Mouse (Mus musculus): ENCODE data around the gene Mfap3l.

The Mfap3l gene
- long read RNA-seq, experiment 1, result 0 reads
- long read RNA-seq, experiment 2, full-length matches to known transcripts, result 1 of 1 reads
- long read RNA-seq, experiment 2, partial matches to known transcripts, result 0 of 1 reads
- long read RNA-seq, experiment 2, other reads (novel, unspliced or antisense), result 0 of 1 reads

DNA sequence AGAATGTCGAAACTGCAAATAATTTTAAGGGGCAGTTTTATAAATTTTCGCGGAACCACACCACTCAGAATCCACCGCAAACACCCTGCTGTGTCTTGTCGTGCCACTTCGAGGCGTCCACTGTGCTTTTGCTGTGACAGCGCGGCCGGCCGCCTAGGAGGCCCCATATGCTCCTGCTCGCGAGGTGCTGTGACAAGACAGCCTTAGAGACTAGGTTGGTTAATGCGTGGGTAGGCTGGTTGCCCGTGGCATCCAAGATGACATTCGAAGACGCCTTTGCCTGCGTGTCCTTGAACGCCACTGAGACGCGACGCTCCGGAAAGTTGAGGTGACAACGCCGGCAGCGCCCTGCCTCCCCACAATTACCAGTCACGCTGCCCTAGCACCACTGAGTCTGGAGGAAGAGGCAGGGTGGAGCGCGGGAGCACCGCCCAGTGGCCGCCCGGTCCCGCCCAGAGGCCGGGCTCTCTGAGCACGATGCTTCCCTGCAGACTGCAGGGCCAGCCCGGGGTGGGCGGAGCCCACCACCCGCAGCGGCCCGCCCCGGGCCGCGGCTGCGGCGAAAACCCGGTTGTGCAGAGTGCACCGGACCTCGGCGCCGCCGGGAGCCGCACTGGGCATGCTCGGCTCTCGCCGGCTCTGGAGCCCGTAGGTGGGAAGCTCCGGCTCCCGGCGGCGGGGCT, at the start of gene Mfap3l:
Gene Mfap3l, plus strand, starts transcription at position 578 of the 683 bp plus-strand sequence.
- intact Hi-C loops (cut with DNase I), result loop anchor here (5.0 to 10.0 kb wide), 2 partner anchors 230 to 882 kb away; no protein-coding TSS in a partner anchor

DNA sequence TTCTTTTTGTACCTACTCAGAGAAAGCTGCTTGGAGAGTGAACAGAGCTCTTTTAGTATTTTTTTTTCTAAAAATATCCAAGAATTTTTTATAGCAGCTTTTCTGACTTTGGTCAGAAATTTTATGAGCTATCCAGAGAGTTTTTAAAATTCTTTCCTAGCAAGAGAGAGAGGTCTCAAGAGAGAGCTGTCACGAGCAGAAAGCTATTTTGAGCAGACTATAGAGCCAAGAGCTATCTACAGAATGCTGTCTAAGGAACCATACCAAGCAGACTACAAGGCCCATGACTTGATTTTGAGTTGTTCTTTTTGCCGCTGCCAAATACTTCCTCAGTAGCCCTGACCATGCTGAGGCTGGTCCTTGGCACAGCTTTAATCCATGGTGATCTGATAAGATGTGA, 49.3 kb upstream of the Mfap3l start:
- intact Hi-C loops (cut with DNase I), result no loop called here

DNA sequence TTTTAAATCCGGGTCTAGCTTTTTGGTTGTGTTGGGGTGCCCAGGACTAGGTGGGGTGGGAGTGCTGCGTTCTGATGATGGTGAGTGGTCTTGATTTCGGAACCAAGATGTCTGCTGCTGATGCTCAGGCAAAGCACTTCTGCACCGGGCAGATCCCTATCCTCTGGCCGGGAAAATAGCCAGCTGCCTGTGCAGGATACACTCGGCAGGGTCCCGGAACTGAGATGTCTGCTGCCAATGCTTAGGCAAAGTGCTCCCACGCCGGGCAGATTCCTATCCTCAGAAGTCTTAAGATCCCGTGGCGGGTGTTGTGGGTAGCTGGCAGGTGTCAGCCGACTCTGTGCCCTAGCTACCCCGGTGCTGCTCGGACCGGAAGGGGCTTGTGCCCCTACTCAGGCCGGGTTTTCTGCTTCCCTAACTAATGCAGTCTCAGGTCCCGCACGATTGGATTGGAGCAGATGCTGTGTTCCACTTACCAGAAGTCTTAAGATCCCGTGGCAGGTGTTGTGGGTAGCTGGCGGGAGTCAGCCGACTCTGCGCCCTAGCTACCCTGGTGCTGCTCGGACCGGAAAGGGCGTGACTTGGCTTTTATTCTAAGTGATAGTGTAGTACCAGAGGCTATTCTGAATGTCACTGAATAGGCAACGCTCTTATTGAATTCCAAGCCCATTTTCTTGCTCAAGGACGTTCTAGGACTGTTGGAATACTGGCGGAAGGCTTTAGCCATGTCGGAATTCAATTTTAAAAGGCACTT, 41.1 kb upstream of the Mfap3l start:
- intact Hi-C loops (cut with DNase I), result loop anchor here (5.0 kb wide), 1 partner anchor 84 kb away; the partner anchor contains the start of gene Aadat

DNA sequence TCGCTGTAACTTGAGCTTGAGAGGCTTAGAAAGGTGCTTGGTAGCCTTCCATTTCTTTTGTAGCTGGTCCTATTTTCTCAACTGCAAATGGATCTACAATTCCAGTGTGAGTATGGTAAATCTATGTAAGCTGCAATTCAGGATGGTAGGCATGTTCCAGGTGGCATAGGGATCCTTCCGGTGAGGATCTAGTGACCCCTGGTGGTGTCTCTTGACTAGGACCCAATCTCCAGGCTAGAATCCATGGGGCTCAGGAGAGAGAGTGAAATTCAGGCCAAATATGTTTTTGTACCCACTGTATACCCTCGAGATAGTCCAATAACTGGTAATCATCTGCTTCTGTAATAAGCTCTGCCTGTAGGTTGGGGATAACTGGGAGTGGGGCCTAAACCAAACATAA, 37.9 kb upstream of the Mfap3l start:
- intact Hi-C loops (cut with DNase I), result loop anchor here (5.0 kb wide), 1 partner anchor 87 kb away; the partner anchor contains the start of gene Aadat

DNA sequence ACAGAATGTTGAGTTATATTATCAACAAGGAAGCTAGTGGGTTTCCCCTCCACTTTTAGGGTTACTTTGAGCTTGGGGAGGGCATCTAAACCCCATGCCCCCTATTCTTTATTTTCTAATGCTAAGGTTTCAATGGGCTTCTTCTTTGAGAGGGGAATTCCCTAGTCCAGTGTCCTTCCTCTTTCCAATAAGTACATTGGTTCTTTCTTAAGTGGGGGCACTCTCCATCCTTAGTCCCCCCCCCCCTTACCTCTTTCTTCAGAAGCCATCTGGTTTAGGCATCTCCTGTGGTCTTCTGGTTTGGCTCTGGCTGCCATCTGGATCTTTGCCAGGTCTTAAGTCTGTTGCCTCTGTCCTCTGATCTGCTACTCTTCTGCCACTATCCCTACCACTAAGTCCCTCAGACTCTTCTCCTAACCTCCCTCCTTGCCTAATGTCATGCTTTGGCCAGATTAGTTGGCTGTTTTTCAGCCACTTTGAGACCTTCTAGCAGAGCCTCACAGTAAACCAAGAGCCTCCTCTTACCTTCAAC, 21.0 kb upstream of the Mfap3l start:
- intact Hi-C loops (cut with DNase I), result no loop called here

- intact Hi-C loops (cut with DNase I), result loop anchor here (1.0 kb wide), 1 partner anchor 248 kb away; no protein-coding TSS in a partner anchor
Observed at GRCm38 (mm10) chr8:60616928-60617327, 15.7 kb upstream of the Mfap3l start.

GRCm38 (mm10) chr8:60621561-60621960, 11.1 kb upstream of the Mfap3l start:
- intact Hi-C loops (cut with DNase I), result no loop called here

GRCm38 (mm10) chr8:60622056-60622455, 10.6 kb upstream of the Mfap3l start:
- intact Hi-C loops (cut with DNase I), result no loop called here

- intact Hi-C loops (cut with DNase I), result no loop called here
Observed at GRCm38 (mm10) chr8:60623438-60623837, 9.2 kb upstream of the Mfap3l start.

- intact Hi-C loops (cut with DNase I), result no loop called here
Observed at GRCm38 (mm10) chr8:60624722-60625121, 7.9 kb upstream of the Mfap3l start.

DNA sequence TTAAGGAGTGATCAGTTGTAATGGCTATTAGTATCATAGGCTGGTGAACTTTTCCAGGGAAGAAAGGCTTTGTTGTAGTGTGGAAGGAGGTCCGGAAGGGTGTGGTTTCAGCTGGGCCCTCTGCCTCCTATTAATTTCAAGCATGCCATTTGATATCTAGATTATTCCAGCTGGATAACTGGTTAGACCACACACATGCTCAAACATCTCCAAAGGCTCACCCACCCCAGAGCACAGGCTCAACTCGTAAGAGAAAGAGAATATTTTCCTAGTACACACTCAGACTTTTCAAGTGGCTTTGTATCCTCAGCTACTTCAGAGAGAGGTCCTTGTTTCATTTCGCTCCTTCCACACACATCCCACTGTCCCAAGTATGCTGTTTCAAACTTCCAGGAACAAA, 4.7 kb upstream of the Mfap3l start:
- intact Hi-C loops (cut with DNase I), result no loop called here

GRCm38 (mm10) chr8:60629059-60629458, 3.6 kb upstream of the Mfap3l start:
- intact Hi-C loops (cut with DNase I), result no loop called here

DNA sequence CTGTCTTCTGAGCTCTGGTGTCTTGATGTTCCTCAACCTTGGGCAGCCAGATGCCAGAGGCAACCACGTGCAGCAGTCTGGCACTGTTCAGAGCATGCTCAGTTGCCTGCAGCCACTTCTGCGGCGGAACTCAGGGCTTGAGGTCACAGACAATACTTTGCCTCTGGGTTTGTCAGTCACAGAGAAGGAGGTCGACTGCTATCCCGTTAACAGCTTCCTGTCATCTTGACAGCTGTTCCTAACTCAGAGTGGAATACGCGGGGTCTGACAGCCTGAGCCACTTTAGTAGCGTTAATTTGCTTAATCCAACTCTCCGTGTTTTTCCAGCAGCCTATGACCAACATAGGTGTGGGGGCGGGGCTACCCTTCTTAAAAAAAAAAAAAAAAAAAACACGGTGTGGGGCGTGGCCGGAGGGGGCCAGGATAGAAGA, 1.1 kb upstream of the Mfap3l start:
- intact Hi-C loops (cut with DNase I), result loop anchor here (5.0 to 10.0 kb wide), 2 partner anchors 231 to 883 kb away; no protein-coding TSS in a partner anchor

DNA sequence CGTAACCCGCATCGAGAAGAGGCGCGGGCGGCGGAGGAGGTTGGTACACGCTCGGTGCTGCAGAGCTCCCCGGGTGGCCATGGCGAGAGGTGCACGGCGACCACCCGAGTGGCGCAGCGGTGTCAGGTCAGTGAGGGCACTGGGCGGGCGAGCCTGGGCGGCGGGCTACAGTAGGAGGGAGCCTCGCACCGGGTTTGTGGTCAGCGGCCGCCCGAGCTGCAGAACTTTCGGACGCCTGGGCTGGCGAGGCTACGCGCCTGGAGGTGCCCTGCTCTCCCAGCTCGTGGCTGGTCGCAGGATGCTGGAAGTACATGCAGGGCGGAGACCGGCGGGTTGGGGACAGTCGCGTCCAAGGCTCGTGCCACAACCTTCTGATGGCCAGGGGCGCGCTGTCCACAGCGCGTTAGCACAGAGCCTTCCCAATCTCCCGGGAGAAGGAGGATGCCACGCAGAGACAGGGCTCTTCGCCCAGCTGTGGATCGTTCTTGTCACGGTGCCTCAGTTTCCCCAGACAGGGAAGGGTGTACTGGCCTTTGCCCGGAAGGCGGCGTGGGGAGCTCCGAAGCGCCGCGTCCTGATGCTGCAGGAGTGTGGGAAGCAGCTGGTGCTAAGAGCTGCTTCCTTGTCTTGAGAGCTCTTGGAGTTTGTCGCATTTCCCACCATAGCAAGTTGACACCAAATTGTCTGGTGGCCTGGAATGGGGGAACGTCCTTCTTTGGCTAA, 467 bp downstream of the Mfap3l start:
- intact Hi-C loops (cut with DNase I), result loop anchor here (5.0 to 10.0 kb wide), 2 partner anchors 229 to 882 kb away; no protein-coding TSS in a partner anchor

- intact Hi-C loops (cut with DNase I), result loop anchor here (5.0 to 10.0 kb wide), 2 partner anchors 227 to 880 kb away; no protein-coding TSS in a partner anchor
Observed at GRCm38 (mm10) chr8:60634921-60635320, 2.3 kb downstream of the Mfap3l start.

- intact Hi-C loops (cut with DNase I), result loop anchor here (10.0 kb wide), 1 partner anchor 879 kb away; no protein-coding TSS in a partner anchor
Observed at GRCm38 (mm10) chr8:60635846-60636245, 3.2 kb downstream of the Mfap3l start.

DNA sequence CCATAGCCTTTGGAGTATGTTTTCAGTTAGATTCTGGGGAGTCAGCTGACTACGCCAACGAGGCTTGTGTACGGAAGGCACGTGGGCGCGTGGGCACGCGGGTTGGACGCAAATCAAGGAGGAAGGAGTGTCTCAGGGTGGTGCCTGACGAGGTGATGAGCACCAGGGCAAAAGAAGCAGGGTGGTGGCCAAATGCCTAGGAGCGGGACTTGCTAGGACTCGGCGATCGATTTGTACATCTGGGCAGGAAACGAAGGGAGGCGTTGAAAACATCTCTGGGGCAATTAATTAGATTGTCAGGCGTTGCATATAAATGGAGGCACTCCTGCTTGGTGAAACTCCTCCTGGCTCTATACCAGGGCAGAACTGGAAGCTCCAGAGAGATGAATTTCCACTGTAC, 7.4 kb downstream of the Mfap3l start:
- intact Hi-C loops (cut with DNase I), result no loop called here

DNA sequence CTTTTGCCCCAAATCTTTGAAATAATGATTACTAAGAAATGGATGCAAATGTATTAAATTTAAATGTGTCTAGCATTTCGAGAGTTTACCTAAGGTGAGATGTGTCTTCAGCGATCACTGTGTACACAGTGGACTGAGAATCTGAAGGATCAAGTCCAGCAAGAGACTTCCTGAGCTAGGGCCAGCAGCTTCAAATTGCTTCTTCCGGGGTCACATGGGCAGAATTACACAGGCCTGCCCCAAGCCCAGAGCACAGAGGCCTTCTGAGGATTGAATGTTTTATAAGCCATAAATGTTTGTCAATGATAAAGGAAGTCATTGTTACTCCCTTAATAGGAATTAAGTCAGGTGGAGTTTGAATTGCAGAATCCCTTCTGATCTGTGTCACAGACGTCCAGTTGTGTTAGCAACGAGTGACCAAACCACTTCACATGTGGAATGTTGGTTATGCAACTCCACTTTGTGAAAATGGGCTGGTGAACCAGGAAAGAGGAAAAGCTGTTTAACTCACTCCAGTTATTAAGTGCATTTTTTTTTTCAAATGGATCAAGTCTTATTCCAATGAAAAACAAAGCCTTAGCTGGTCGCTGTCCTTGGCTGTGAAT, 10.9 kb downstream of the Mfap3l start:
- intact Hi-C loops (cut with DNase I), result no loop called here

- intact Hi-C loops (cut with DNase I), result no loop called here
Observed at GRCm38 (mm10) chr8:60645164-60645563, 12.5 kb downstream of the Mfap3l start.

- intact Hi-C loops (cut with DNase I), result no loop called here
Observed at GRCm38 (mm10) chr8:60645911-60646310, 13.3 kb downstream of the Mfap3l start.
